Mouse (Mus musculus): ENCODE measurements around the gene Podn. TPM values are rescaled to one million over a fixed set of nuclear protein-coding genes. Genes with fewer than 3 reads are reported as not detected.

The Podn gene
- polyA plus RNA-seq, 1 experiment from 2014 or later, result 0.90 TPM

GRCm38 (mm10) chr4:108018241-108018923, 77.9 kb downstream of the Podn start:
- no peak overlapping the region; the same call in 1 of the 2 replicates for H3K27ac ChIP-seq
- no peaks in the 10 kb centered on the region for H3K36me3 ChIP-seq
- no peaks in the 10 kb centered on the region for H3K9me3 ChIP-seq
- H3K4me2 ChIP-seq, result no peak overlapping the region
- H3K27me3 ChIP-seq, result no peaks in the 10 kb centered on the region
- no peak overlapping the region for H3K4me3 ChIP-seq
- H3K4me1 ChIP-seq, result peaks cover 19% of the 10 kb centered on the region
- ATAC-seq (ENCODE audit: insufficient number of reproducible peaks, insufficient read depth, low FRiP score, low TSS enrichment, low read depth), result no peak
- 35% methylated on average over 10 of the region's 10 CpGs for WGBS
- H3K9ac ChIP-seq, result no peak overlapping the region

- Histone ChIP-seq H3K4me2 (no peak overlapping the region), H3K4me3 (no peak overlapping the region), H3K9ac (no peak overlapping the region), H3K9me3 (no peaks in the 10 kb centered on the region), H3K27me3 (no peaks in the 10 kb centered on the region), H3K27ac (no peak overlapping the region), H3K4me1 (peaks cover 19% of the 10 kb centered on the region), H3K36me3 (no peaks in the 10 kb centered on the region)
- ATAC-seq (ENCODE audit: insufficient number of reproducible peaks, insufficient read depth, low FRiP score, low TSS enrichment, low read depth), result no peak
- 76% methylated on average over 7 of the region's 7 CpGs for WGBS
Measured at GRCm38 (mm10) chr4:108017839-108018238, 78.4 kb downstream of the Podn start.

GRCm38 (mm10) chr4:108016321-108016720, 79.9 kb downstream of the Podn start:
- peaks cover 19% of the 10 kb centered on the region for H3K4me1 ChIP-seq
- WGBS, result 77% methylated on average over 3 of the region's 3 CpGs
- H3K27me3 ChIP-seq, result no peaks in the 10 kb centered on the region
- H3K36me3 ChIP-seq, result no peaks in the 10 kb centered on the region
- no peaks in the 10 kb centered on the region for H3K9me3 ChIP-seq
- no peak for ATAC-seq (ENCODE audit: insufficient number of reproducible peaks, insufficient read depth, low FRiP score, low TSS enrichment, low read depth)
- no peak overlapping the region for H3K4me2 ChIP-seq
- H3K4me3 ChIP-seq, result no peak overlapping the region
- H3K27ac ChIP-seq, result no peak overlapping the region
- no peak overlapping the region for H3K9ac ChIP-seq

- Histone ChIP-seq H3K36me3 (no peaks in the 10 kb centered on the region), H3K27me3 (no peaks in the 10 kb centered on the region), H3K4me1 (peaks cover 19% of the 10 kb centered on the region), H3K9ac (no peak overlapping the region), H3K4me2 (no peak overlapping the region), H3K4me3 (no peak overlapping the region), H3K9me3 (no peaks in the 10 kb centered on the region), H3K27ac (no peak overlapping the region)
- 67% methylated on average over 14 of the region's 14 CpGs for WGBS
- no peak for ATAC-seq (ENCODE audit: insufficient number of reproducible peaks, insufficient read depth, low FRiP score, low TSS enrichment, low read depth)
Measured at GRCm38 (mm10) chr4:108015067-108015765, 81.0 kb downstream of the Podn start.

GRCm38 (mm10) chr4:108014466-108014865, 81.8 kb downstream of the Podn start:
- no peak overlapping the region for H3K27ac ChIP-seq
- peaks cover 19% of the 10 kb centered on the region for H3K4me1 ChIP-seq
- H3K4me2 ChIP-seq, result no peak overlapping the region
- no peak overlapping the region for H3K4me3 ChIP-seq
- H3K9ac ChIP-seq, result no peak overlapping the region
- ATAC-seq (ENCODE audit: insufficient number of reproducible peaks, insufficient read depth, low FRiP score, low TSS enrichment, low read depth), result no peak
- H3K9me3 ChIP-seq, result no peaks in the 10 kb centered on the region
- H3K36me3 ChIP-seq, result no peaks in the 10 kb centered on the region
- WGBS, result 56% methylated on average over 2 of the region's 2 CpGs
- no peaks in the 10 kb centered on the region for H3K27me3 ChIP-seq

- 66% methylated on average over 8 of the region's 8 CpGs for WGBS
- H3K9me3 ChIP-seq, result no peaks in the 10 kb centered on the region
- no peak overlapping the region for H3K27ac ChIP-seq
- H3K4me1 ChIP-seq, result peaks cover 6% of the 10 kb centered on the region; the same call in 1 of the 2 replicates
- no peak overlapping the region for H3K4me3 ChIP-seq
- no peak for ATAC-seq (ENCODE audit: insufficient number of reproducible peaks, insufficient read depth, low FRiP score, low TSS enrichment, low read depth)
- no peak overlapping the region for H3K9ac ChIP-seq
- no peaks in the 10 kb centered on the region for H3K27me3 ChIP-seq
- H3K36me3 ChIP-seq, result no peaks in the 10 kb centered on the region
- no peak overlapping the region for H3K4me2 ChIP-seq
Measured at GRCm38 (mm10) chr4:108008541-108008940, 87.7 kb downstream of the Podn start.

- Histone ChIP-seq H3K4me1 (peaks cover 6% of the 10 kb centered on the region; the same call in 1 of the 2 replicates), H3K36me3 (no peaks in the 10 kb centered on the region), H3K27ac (no peak overlapping the region), H3K9ac (no peak overlapping the region), H3K27me3 (no peaks in the 10 kb centered on the region), H3K4me3 (no peak overlapping the region), H3K9me3 (no peaks in the 10 kb centered on the region), H3K4me2 (no peak overlapping the region)
- no peak for ATAC-seq (ENCODE audit: insufficient number of reproducible peaks, insufficient read depth, low FRiP score, low TSS enrichment, low read depth)
- WGBS, result 80% methylated on average over 7 of the region's 7 CpGs
Measured at GRCm38 (mm10) chr4:108007532-108008103, 88.6 kb downstream of the Podn start.

- Histone ChIP-seq H3K9ac (no peak overlapping the region), H3K4me2 (no peak overlapping the region), H3K27me3 (no peaks in the 10 kb centered on the region), H3K27ac (peak overlapping the region; percentile 5; the same call in 1 of the 2 replicates), H3K36me3 (no peaks in the 10 kb centered on the region), H3K4me3 (no peak overlapping the region), H3K9me3 (no peaks in the 10 kb centered on the region), H3K4me1 (peaks cover 6% of the 10 kb centered on the region; the same call in 1 of the 2 replicates)
- WGBS, result 68% methylated on average over 7 of the region's 7 CpGs
- no peak for ATAC-seq (ENCODE audit: insufficient number of reproducible peaks, insufficient read depth, low FRiP score, low TSS enrichment, low read depth)
Measured at GRCm38 (mm10) chr4:108005328-108005727, 90.9 kb downstream of the Podn start.

- H3K9me3 ChIP-seq, result no peaks in the 10 kb centered on the region
- no peaks in the 10 kb centered on the region for H3K27me3 ChIP-seq
- H3K27ac ChIP-seq, result no peak overlapping the region
- H3K4me2 ChIP-seq, result no peak overlapping the region
- peaks cover 22% of the 10 kb centered on the region for H3K4me1 ChIP-seq
- H3K4me3 ChIP-seq, result no peak overlapping the region
- H3K9ac ChIP-seq, result no peak overlapping the region
- ATAC-seq (ENCODE audit: insufficient number of reproducible peaks, insufficient read depth, low FRiP score, low TSS enrichment, low read depth), result no peak
- 69% methylated on average over 1 of the region's 1 CpGs for WGBS
- no peaks in the 10 kb centered on the region for H3K36me3 ChIP-seq
Measured at GRCm38 (mm10) chr4:107999380-107999779, 96.9 kb downstream of the Podn start.

- Histone ChIP-seq H3K4me1 (peaks cover 22% of the 10 kb centered on the region), H3K9me3 (no peaks in the 10 kb centered on the region), H3K4me3 (no peak overlapping the region), H3K4me2 (no peak overlapping the region), H3K27ac (no peak overlapping the region), H3K36me3 (no peaks in the 10 kb centered on the region), H3K9ac (no peak overlapping the region), H3K27me3 (no peaks in the 10 kb centered on the region)
- WGBS, result 25% methylated on average over 11 of the region's 11 CpGs
- ATAC-seq (ENCODE audit: insufficient number of reproducible peaks, insufficient read depth, low FRiP score, low TSS enrichment, low read depth), result no peak
Measured at GRCm38 (mm10) chr4:107998641-107999332, 97.5 kb downstream of the Podn start.

- H3K27me3 ChIP-seq, result no peaks in the 10 kb centered on the region
Measured at GRCm38 (mm10) chr4:107996418-107996986, 99.7 kb downstream of the Podn start.

More at GRCm38 (mm10) chr4:107996418-107996986, 99.7 kb downstream of the Podn start:
- Histone ChIP-seq H3K27ac (peak overlapping the region; percentile 77), H3K4me1 (peaks cover 27% of the 10 kb centered on the region), H3K9me3 (no peaks in the 10 kb centered on the region), H3K9ac (no peak overlapping the region), H3K36me3 (no peaks in the 10 kb centered on the region), H3K4me3 (no peak overlapping the region), H3K4me2 (no peak overlapping the region)
- no peak for ATAC-seq (ENCODE audit: insufficient number of reproducible peaks, insufficient read depth, low FRiP score, low TSS enrichment, low read depth)
- 77% methylated on average over 9 of the region's 9 CpGs for WGBS

Measured in embryonic facial prominence, embryonic 13.5 days (tissue).